Mouse (Mus musculus): ENCODE measurements around the gene Vipas39. TPM values are rescaled to one million over a fixed set of nuclear protein-coding genes. Genes with fewer than 3 reads are reported as not detected.

Gene Vipas39
- polyA plus RNA-seq, 1 experiment, result 33.4 TPM

DNA sequence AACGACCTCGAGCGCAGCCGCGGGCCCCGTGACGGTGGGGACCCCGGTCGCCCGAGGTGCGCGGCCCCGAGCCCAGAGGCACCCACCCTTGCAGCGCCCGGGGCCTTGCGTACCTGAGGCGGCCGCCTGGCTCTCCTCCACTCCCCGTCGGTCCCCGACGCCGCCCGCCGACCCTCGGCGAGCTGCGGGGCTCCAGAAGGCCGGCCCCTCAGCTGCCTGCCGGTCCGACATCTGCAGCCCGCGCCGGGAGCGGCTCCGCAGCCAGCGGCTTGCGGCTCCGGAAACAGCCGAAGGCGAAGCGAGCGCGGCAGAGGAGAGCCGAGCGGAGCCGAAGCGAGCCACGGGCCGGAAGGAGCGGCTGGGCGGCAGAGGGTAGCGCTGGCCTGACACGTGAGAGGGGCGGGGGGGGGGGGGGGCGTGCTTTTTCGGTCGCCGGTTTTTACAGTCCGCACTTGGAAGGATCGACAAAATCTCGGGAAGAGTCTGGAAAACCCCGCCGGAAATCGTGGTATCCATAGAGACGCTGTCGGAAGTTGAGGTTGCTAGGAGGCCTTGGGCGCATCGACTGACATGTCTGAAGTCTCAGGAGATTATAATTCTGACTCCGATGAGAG lies 66.0 kb downstream of the Vipas39 start, which contains the start of gene Tmed8:
Gene Tmed8, minus strand, starts transcription at position 482 of the 614 bp plus-strand sequence.
- under 1% methylated on average over 68 of the region's 70 CpGs for WGBS
- peak; percentile 39 for DNase-seq (ENCODE audit: low read depth, low spot score)

DNA sequence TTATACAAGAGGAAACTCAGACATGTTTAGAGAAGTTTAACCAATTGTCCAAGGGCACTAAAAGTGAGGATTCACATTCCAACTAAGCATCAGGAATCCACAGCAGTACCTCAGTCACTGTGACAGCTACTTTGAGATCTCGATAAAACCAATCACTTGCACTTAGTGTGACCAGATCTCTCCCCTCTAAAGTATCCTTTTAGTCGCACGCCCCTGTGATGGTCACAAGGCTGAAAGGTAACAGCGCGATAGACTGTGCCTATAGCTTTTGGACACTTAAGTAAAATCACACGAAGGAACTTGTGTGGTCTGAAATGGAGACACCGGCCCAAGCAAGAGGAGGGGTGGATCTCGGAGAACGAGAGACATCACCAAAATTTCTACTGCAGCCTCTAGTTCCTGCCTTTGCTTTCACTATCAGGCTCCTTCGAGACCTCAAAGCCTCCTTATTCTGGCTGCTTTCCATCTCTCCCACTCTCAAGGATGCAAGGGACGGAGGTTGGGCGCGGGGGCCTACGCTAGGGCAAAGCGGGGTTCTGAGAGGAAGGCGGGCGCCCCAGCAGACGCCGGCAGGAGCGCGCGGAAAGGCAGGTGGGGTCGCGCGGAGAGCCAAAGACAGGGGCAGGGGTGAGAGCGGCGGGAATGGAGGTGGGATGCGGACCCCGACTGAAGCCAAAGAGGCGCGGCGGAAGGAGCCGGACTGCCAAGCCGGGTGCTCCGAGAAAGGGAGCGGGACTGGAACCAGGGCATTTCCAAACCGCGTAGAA lies 66.7 kb downstream of the Vipas39 start, which contains the start of gene Samd15:
Gene Samd15, plus strand, starts transcription at position 518 of the 767 bp plus-strand sequence.
- WGBS, result 1% methylated on average over 38 of the region's 38 CpGs
- DNase-seq (ENCODE audit: low read depth, low spot score), result no peak

DNA sequence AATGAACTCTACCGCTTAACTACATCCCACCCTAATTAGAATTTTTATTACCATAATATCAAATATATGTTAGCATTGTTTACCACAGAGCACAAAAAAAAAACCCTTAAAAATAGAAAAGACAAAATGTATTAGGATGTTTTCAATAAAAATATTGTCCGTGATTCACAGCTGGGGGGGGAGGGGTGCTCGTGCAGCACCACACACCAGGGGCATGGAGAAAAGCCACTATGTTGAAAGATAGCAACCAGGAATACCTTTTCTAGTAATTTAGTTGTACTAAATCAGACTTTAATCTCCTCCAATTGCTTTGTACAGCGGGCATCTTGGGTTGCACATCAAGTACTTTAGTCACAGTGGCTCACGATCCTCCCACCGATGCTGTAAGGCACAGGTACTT lies 67.3 kb downstream of the Vipas39 start:
- no peak for DNase-seq (ENCODE audit: low read depth, low spot score)
- WGBS, result 73% methylated on average over 6 of the region's 6 CpGs

DNA sequence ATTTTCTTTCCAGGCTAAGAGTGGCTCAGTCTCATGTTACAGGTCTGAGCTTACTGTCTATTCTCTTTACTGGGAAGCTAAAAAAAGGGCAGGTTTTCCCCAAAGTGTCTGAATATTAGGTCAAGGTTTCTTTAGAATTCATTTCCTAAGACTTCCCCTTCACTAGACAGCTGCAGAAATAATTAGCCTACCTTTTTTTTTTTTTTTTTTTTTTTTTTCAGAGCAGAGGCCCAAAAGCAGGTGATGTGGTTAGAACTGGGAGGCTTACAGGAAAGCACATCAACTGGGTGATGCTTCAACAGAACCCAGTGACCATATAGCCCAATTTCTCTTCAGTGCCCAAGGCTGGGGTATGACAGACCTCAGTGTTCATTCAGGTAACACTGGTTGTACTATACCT lies 69.7 kb downstream of the Vipas39 start:
- DNase-seq (ENCODE audit: low read depth, low spot score), result no peak

DNA sequence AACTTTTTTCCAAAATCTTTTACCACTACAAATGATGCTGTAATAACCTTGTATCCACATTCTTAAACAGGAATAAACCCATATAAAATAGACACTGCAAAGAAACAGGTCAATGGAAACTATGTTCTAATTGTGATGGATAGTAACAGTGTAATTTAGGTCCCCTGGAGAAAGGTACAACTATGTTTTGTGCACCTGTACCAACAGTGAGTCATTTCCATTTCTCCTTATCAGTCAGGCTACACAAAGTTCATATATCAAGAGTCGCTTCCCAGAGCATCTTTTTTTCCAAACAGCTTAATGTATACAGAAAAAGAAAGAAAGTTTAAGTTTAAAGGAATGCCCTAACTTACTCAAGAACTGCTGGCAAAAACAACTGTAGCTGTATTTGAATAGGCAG lies 71.0 kb downstream of the Vipas39 start:
- DNase-seq (ENCODE audit: low read depth, low spot score), result no peak
- WGBS, result 24% methylated on average over 1 of the region's 1 CpGs

DNA sequence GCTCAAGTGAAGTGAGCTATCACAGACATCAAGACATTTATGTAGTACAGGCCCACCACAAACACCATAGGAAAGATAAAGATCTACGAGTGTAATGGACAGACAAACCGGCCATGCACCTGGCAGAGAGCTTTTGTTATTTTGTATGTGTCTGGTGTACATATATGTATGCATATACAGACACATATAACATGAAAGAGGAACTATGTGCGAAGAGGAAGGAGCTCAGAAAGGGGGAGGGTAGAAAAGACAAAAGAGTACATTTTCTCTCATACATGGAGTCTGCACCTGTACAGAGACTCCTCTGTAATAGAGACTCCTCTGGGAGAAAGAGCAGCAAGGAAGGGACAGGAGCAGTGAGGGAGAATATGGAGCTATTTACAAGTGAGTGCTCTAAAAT lies 73.0 kb downstream of the Vipas39 start:
- WGBS, result 83% methylated on average over 3 of the region's 3 CpGs
- DNase-seq (ENCODE audit: low read depth, low spot score), result no peak

Other genes with a start within 250 kb of the Vipas39 start
- gene Tmem63c, start 244.9 kb downstream of the Vipas39 start, polyA plus RNA-seq (2012; rRNA removed), result 0.22 and 0.27 TPM in 2 replicates
- 1.6 and 1.8 TPM in 2 replicates for gene Ngb, start 163.7 kb downstream of the Vipas39 start, polyA plus RNA-seq (2012; rRNA removed)
- gene Gstz1, start 119.1 kb downstream of the Vipas39 start, polyA plus RNA-seq (2012; rRNA removed), result 47.6 and 57.2 TPM in 2 replicates
- 6.5 and 8.7 TPM in 2 replicates for gene Pomt2, start 118.3 kb downstream of the Vipas39 start, polyA plus RNA-seq (2012; rRNA removed)
- 0.07 TPM in 1 of 2 replicates, not detected in the other for gene Samd15, start 66.5 kb downstream of the Vipas39 start, polyA plus RNA-seq (2012; rRNA removed)
- 1.3 and 2.3 TPM in 2 replicates for gene Tmed8, start 65.8 kb downstream of the Vipas39 start, polyA plus RNA-seq (2012; rRNA removed)
- 0.16 and 0.55 TPM in 2 replicates for gene Noxred1, start 27.5 kb downstream of the Vipas39 start, polyA plus RNA-seq (2012; rRNA removed)
- gene Ahsa1, start 223 bp upstream of the Vipas39 start, polyA plus RNA-seq (2012; rRNA removed), result 55.9 and 60.9 TPM in 2 replicates
- 0.25 and 0.32 TPM in 2 replicates for gene Ism2, start 33.4 kb upstream of the Vipas39 start, polyA plus RNA-seq (2012; rRNA removed)
- gene Sptlc2, start 122.1 kb upstream of the Vipas39 start, polyA plus RNA-seq (2012; rRNA removed), result 39.2 and 49.1 TPM in 2 replicates
- gene Slirp, start 177.6 kb upstream of the Vipas39 start, polyA plus RNA-seq (2012; rRNA removed), result 21.4 and 21.7 TPM in 2 replicates
- gene Alkbh1, start 177.8 kb upstream of the Vipas39 start, polyA plus RNA-seq (2012; rRNA removed), result 11.6 and 12.7 TPM in 2 replicates
- 8.9 and 9.9 TPM in 2 replicates for gene Snw1, start 206.0 kb upstream of the Vipas39 start, polyA plus RNA-seq (2012; rRNA removed)
- gene Gm5788, start 228.5 kb upstream of the Vipas39 start, polyA plus RNA-seq (2012; rRNA removed), result not detected in 2 replicates
- gene Gm8300, start 248.1 kb upstream of the Vipas39 start, polyA plus RNA-seq (2012; rRNA removed), result not detected in 2 replicates